Mouse (Mus musculus) MEL (cell line): ENCODE measurements at regions not wholly inside any gene's neighbourhood (a gene's known extent, or its start where the extent isn't known, plus 50 kb on each side); places are given as distances from the start of the nearest gene placed in this dataset.

Source experiments
- DNase-seq: peaks from one replicate; pipeline ENCODE4 v3.0.0; 2011; ENCODE audit warnings: low read depth, low spot score
- H3K27ac ChIP-seq: 2 replicates; pipeline ENCODE4 v1.5.1; 2012; ENCODE audit warnings: low read depth, mild to moderate bottlenecking, control low read depth, low read length, moderate library complexity; ENCODE audit not compliant: control insufficient read depth
- H3K27me3 ChIP-seq, 2 experiments: fragments of 150-350 bp in 1 of 2; sonication (generic) in 1 of 2; 2 replicates each; pipeline ENCODE4 v1.6.1; 2012; ENCODE audit warnings: low read length in 2 of 2, mild to moderate bottlenecking in 2 of 2, improper control_type of control experiment in 1 of 2, moderate library complexity in 1 of 2; ENCODE audit not compliant: insufficient read depth in 2 of 2, control insufficient read depth in 1 of 2
- H3K36me3 ChIP-seq, 2 experiments: 2 replicates each; pipeline ENCODE4 v1.6.1; 2012 to 2014; ENCODE audit warnings: low read length in 2 of 2, improper control_type of control experiment in 1 of 2, inconsistent platforms in 1 of 2, mild to moderate bottlenecking in 1 of 2; ENCODE audit not compliant: insufficient read depth in 2 of 2, control insufficient read depth in 1 of 2
- H3K4me1 ChIP-seq, 2 experiments: fragments of 150-350 bp in 1 of 2; sonication (generic) in 1 of 2; 2 replicates each; pipeline ENCODE4 v1.6.1; 2012; ENCODE audit warnings: low read length in 2 of 2, improper control_type of control experiment in 1 of 2, mild to moderate bottlenecking in 1 of 2; ENCODE audit not compliant: insufficient read depth in 2 of 2, control insufficient read depth in 1 of 2
- H3K4me3 ChIP-seq, 2 experiments: fragments of 150-350 bp in 1 of 2; sonication (generic) in 1 of 2; 2 replicates each; pipeline ENCODE4 v1.5.1; 2012; ENCODE audit warnings: low read depth in 2 of 2, low read length in 2 of 2, mild to moderate bottlenecking in 2 of 2, moderate library complexity in 2 of 2, control low read depth in 1 of 2, improper control_type of control experiment in 1 of 2; ENCODE audit not compliant: control insufficient read depth in 1 of 2, insufficient read depth in 1 of 2
- H3K79me2 ChIP-seq: 2 replicates; pipeline ENCODE4 v1.6.1; 2012; ENCODE audit warnings: mild to moderate bottlenecking, low read length, moderate library complexity; ENCODE audit not compliant: control insufficient read depth, poor library complexity, insufficient read depth
- H3K9ac ChIP-seq: 2 replicates; pipeline ENCODE4 v1.6.1; 2012; ENCODE audit warnings: low read depth, mild to moderate bottlenecking, control low read depth, low read length, moderate library complexity; ENCODE audit not compliant: control insufficient read depth, poor library complexity, severe bottlenecking
- H3K9me3 ChIP-seq: fragments of 150-350 bp; sonication (generic); replicated peaks from 2 replicates; pipeline ENCODE4 v1.6.1; 2012; ENCODE audit warnings: mild to moderate bottlenecking, low read length, improper control_type of control experiment, moderate library complexity; ENCODE audit not compliant: insufficient read depth
- CHD1 ChIP-seq: IDR thresholded peaks from 2 replicates; pipeline ENCODE4 v1.6.1; 2012; ENCODE audit warnings: low read depth, mild to moderate bottlenecking, inconsistent platforms, low read length, improper control_type of control experiment
- CTCF ChIP-seq, 3 experiments: IDR thresholded peaks in 2 of 3; conservative IDR thresholded peaks in 1 of 3; 2 replicates each; pipeline ENCODE4 v1.5.1; 2011 to 2012; ENCODE audit warnings: low read length in 3 of 3, low read depth in 2 of 3, mild to moderate bottlenecking in 2 of 3, improper control_type of control experiment in 1 of 3, inconsistent platforms in 1 of 3, mixed read lengths in 1 of 3, moderate library complexity in 1 of 3; ENCODE audit not compliant: control insufficient read depth in 1 of 3, insufficient read depth in 1 of 3, poor library complexity in 1 of 3, severe bottlenecking in 1 of 3
- ELF1 ChIP-seq: IDR thresholded peaks from 2 replicates; pipeline ENCODE4 v1.6.1; 2014; ENCODE audit warnings: low read depth, mild to moderate bottlenecking, inconsistent platforms, low read length, improper control_type of control experiment, moderate library complexity
- GATA1 ChIP-seq: IDR thresholded peaks from 2 replicates; pipeline ENCODE4 v1.6.1; 2011; ENCODE audit warnings: low read depth, low read length, improper control_type of control experiment
- HCFC1 ChIP-seq: IDR thresholded peaks from 2 replicates; pipeline ENCODE4 v1.6.1; 2012; ENCODE audit warnings: low read depth, mild to moderate bottlenecking, inconsistent platforms, low read length, improper control_type of control experiment, moderate library complexity
- JUND ChIP-seq: IDR thresholded peaks from 2 replicates; pipeline ENCODE4 v1.6.1; 2011; ENCODE audit warnings: low read depth, mild to moderate bottlenecking, improper control_type of control experiment, low read length
- MAX ChIP-seq: IDR thresholded peaks from 2 replicates; pipeline ENCODE4 v1.6.1; 2011; ENCODE audit warnings: low read length, improper control_type of control experiment
- MAZ ChIP-seq: IDR thresholded peaks from 2 replicates; pipeline ENCODE4 v1.6.1; 2012; ENCODE audit warnings: low read depth, mild to moderate bottlenecking, inconsistent platforms, low read length, improper control_type of control experiment
- MEF2A ChIP-seq: IDR thresholded peaks from 2 replicates; pipeline ENCODE4 v1.6.1; 2014; ENCODE audit warnings: low read depth, mild to moderate bottlenecking, inconsistent platforms, low read length, improper control_type of control experiment; ENCODE audit not compliant: poor library complexity, insufficient replicate concordance, severe bottlenecking; ENCODE audit errors: extremely low read depth
- MYB ChIP-seq: IDR thresholded peaks from 2 replicates; pipeline ENCODE4 v1.6.1; 2011; ENCODE audit warnings: mild to moderate bottlenecking, low read depth, low read length, improper control_type of control experiment
- MYC ChIP-seq: IDR thresholded peaks from 2 replicates; pipeline ENCODE4 v1.6.1; 2011; ENCODE audit warnings: low read depth, mild to moderate bottlenecking, low read length, improper control_type of control experiment, moderate library complexity
- NELFE ChIP-seq: IDR thresholded peaks from 2 replicates; pipeline ENCODE4 v1.6.1; 2011; ENCODE audit warnings: low read depth, low read length, improper control_type of control experiment
- NRF1 ChIP-seq: IDR thresholded peaks from 2 replicates; pipeline ENCODE4 v1.6.1; 2014; ENCODE audit warnings: low read depth, mild to moderate bottlenecking, inconsistent platforms, low read length, improper control_type of control experiment, moderate library complexity; ENCODE audit not compliant: poor library complexity, insufficient read depth, severe bottlenecking
- POLR2A ChIP-seq, 2 experiments: IDR thresholded peaks; 2 replicates each; pipeline ENCODE4 v1.6.1; 2011 to 2012; ENCODE audit warnings: low read length in 2 of 2, mild to moderate bottlenecking in 2 of 2, control low read depth in 1 of 2, improper control_type of control experiment in 1 of 2, low read depth in 1 of 2, moderate library complexity in 1 of 2; ENCODE audit not compliant: control insufficient read depth in 1 of 2, insufficient read depth in 1 of 2, poor library complexity in 1 of 2
- POLR2AphosphoS2 ChIP-seq: IDR thresholded peaks from 2 replicates; pipeline ENCODE4 v1.6.1; 2011; ENCODE audit warnings: low read length, improper control_type of control experiment
- RCOR1 ChIP-seq: IDR thresholded peaks from 2 replicates; pipeline ENCODE4 v1.6.1; 2012; ENCODE audit warnings: low read depth, mild to moderate bottlenecking, inconsistent platforms, low read length, improper control_type of control experiment
- SMC3 ChIP-seq: IDR thresholded peaks from 2 replicates; pipeline ENCODE4 v1.6.1; 2011; ENCODE audit warnings: low read depth, low read length, improper control_type of control experiment
- TAL1 ChIP-seq: IDR thresholded peaks from 2 replicates; pipeline ENCODE4 v1.6.1; 2012; ENCODE audit warnings: mild to moderate bottlenecking, inconsistent platforms, low read length, moderate library complexity, mixed read lengths
- TCF12 ChIP-seq: IDR thresholded peaks from 2 replicates; pipeline ENCODE4 v1.6.1; 2014; ENCODE audit warnings: low read depth, mild to moderate bottlenecking, inconsistent platforms, low read length, improper control_type of control experiment, moderate library complexity
- UBTF ChIP-seq: IDR thresholded peaks from 2 replicates; pipeline ENCODE4 v1.6.1; 2012; ENCODE audit warnings: low read depth, mild to moderate bottlenecking, inconsistent platforms, low read length, improper control_type of control experiment, moderate library complexity, borderline replicate concordance; ENCODE audit not compliant: insufficient read depth
- USF1 ChIP-seq: IDR thresholded peaks from 2 replicates; pipeline ENCODE4 v1.6.1; 2014; ENCODE audit warnings: low read depth, mild to moderate bottlenecking, inconsistent platforms, low read length, improper control_type of control experiment, moderate library complexity
- ZC3H11A ChIP-seq: IDR thresholded peaks from 2 replicates; pipeline ENCODE4 v1.6.1; 2012; ENCODE audit warnings: low read depth, mild to moderate bottlenecking, inconsistent platforms, low read length, improper control_type of control experiment
- ZKSCAN1 ChIP-seq: IDR thresholded peaks from 2 replicates; pipeline ENCODE4 v1.6.1; 2012; ENCODE audit warnings: low read depth, mild to moderate bottlenecking, inconsistent platforms, low read length, improper control_type of control experiment, moderate library complexity
- ZMIZ1 ChIP-seq: IDR thresholded peaks from 2 replicates; pipeline ENCODE4 v1.6.1; 2012; ENCODE audit warnings: low read depth, mild to moderate bottlenecking, inconsistent platforms, low read length, improper control_type of control experiment, moderate library complexity
- ZNF384 ChIP-seq: IDR thresholded peaks from 2 replicates; pipeline ENCODE4 v1.6.1; 2012; ENCODE audit warnings: low read depth, mild to moderate bottlenecking, inconsistent platforms, low read length, improper control_type of control experiment

DNA sequence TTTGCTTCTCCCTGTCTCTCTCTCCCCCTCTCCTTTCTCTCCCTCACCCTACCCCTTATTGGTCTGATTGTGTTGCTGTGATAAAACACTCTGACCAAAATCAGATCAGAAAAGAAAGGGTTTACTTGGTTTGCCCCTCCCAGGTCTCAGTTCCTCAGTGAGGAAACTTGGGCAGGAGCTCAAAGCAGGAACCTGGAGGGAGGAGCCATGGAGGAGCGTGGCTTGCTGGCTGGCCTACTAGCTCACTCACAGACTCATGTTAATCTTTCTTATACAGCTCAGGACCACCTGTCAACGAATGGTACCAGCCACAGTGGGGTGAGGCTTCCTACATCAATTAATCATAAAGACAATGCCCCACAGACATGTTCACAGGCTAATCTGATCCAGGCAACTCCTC is 339.4 kb downstream of the Fam49a start:
- H3K9ac ChIP-seq = no peak overlapping the region
- H3K9me3 ChIP-seq = no peaks in the 10 kb centered on the region
- H3K4me3 ChIP-seq = no peak overlapping the region
- no peak overlapping the region for H3K27ac ChIP-seq
- no peaks in the 10 kb centered on the region for H3K79me2 ChIP-seq
- H3K36me3 ChIP-seq = no peaks in the 10 kb centered on the region
- no peaks in the 10 kb centered on the region for H3K4me1 ChIP-seq
- DNase-seq = no peak
- TF ChIP-seq ZNF384 (no peak), NELFE (no peak), NRF1 (no peak), MEF2A (no peak), POLR2AphosphoS2 (no peak), ELF1 (no peak), JUND (no peak), GATA1 (no peak), ZMIZ1 (no peak), POLR2A (IDR thresholded peaks at IDR 0.05; ENCODE audit: control insufficient read depth in 1 of 2, insufficient read depth in 1 of 2, low read depth in 1 of 2, low read length in 2 of 2, poor library complexity in 1 of 2) (no peak), TAL1 (no peak), ZKSCAN1 (no peak), MAZ (no peak)
- H3K27me3 ChIP-seq = no peaks in the 10 kb centered on the region; a peak in 1 of 4 replicates

DNA sequence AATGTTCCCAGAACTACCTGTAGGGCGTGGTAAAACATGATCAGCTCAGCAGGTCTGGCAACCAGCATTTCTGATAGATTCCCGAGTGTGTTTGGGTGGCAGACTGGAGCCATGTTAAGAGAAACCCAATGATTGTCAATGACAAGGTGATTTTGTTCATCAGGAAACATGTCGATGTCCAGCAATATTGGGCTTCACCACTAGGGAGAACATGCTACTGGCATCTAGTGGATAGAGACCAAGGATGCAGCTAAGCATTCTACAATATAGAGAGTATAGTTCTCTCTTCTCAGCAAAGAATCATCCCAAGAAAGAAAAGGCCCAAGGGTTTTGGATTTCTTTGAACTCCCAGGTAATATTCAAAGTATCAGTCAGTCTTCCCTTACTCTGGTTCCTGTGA is 333.5 kb downstream of the Fam49a start:
- H3K9ac ChIP-seq = no peak overlapping the region
- H3K4me3 ChIP-seq = no peak overlapping the region
- H3K4me1 ChIP-seq = no peaks in the 10 kb centered on the region
- no peak overlapping the region for H3K27ac ChIP-seq
- no peaks in the 10 kb centered on the region for H3K79me2 ChIP-seq
- H3K9me3 ChIP-seq = no peaks in the 10 kb centered on the region
- H3K27me3 ChIP-seq = no peaks in the 10 kb centered on the region; a peak in 1 of 4 replicates
- TF ChIP-seq CTCF (IDR thresholded peaks at IDR 0.05 in 2 of 3, conservative IDR thresholded peaks at IDR 0.05 in 1 of 3; ENCODE audit: control insufficient read depth in 1 of 3, insufficient read depth in 1 of 3, low read depth in 2 of 3, low read length in 3 of 3, poor library complexity in 1 of 3, severe bottlenecking in 1 of 3) (0 out of 6 replicates have a peak, but pooled peaks of 1 of the 3 experiments have one; percentile 17), GATA1 (no peak), HCFC1 (no peak)
- TF ChIP-seq, all 39 proteins: peak for 1
- no peak for DNase-seq
- no peaks in the 10 kb centered on the region for H3K36me3 ChIP-seq

DNA sequence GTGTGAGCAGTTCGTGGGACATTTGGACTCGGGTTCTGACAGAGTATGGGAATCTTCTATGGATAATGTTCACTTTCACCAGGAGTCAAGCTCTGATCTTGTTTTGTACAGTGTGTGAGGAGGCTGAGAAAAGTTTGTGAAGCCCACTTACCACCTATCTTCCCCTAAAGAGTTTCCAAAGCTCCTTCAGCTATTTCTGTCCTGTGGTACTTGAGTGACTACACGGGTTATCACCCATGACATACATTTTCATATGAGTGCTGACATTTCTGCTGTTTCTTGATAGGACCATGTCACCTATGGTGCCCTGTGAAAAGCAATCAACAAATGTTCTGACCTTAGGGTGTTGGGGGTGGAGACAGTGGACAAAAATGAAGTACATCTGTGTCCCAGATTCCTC is 332.6 kb downstream of the Fam49a start:
- Histone ChIP-seq H3K9me3 (no peaks in the 10 kb centered on the region), H3K4me3 (no peak overlapping the region), H3K36me3 (no peaks in the 10 kb centered on the region), H3K27ac (no peak overlapping the region), H3K4me1 (no peaks in the 10 kb centered on the region), H3K79me2 (no peaks in the 10 kb centered on the region), H3K9ac (no peak overlapping the region), H3K27me3 (no peaks in the 10 kb centered on the region; a peak in 1 of 4 replicates)
- DNase-seq = no peak
- TF ChIP-seq USF1 (no peak), MAX (no peak), UBTF (no peak), JUND (no peak), GATA1 (no peak), MYC (no peak), ELF1 (no peak), SMC3 (no peak), RCOR1 (no peak), ZC3H11A (no peak), TCF12 (no peak), CHD1 (no peak), ZMIZ1 (no peak), CTCF (IDR thresholded peaks at IDR 0.05 in 2 of 3, conservative IDR thresholded peaks at IDR 0.05 in 1 of 3; ENCODE audit: control insufficient read depth in 1 of 3, insufficient read depth in 1 of 3, low read depth in 2 of 3, low read length in 3 of 3, poor library complexity in 1 of 3, severe bottlenecking in 1 of 3) (no peak), MYB (no peak)
